Mouse (Mus musculus): ENCODE data around the gene Cul4b.
"Not testable (repeated sequence)": the region's sequence is repeated elsewhere in the genome, so short reads cannot be mapped to it uniquely, and the experiment has no call there.

The Cul4b gene

GRCm38 (mm10) chrX:38576078-38576477, at the start of gene Cul4b:
TSS of gene Cul4b (minus strand) at chrX:38576196.
- no peak for DNase-seq (ENCODE audit: low read depth in 2 of 2, low spot score in 2 of 2)

- peak; percentile 1 to 7 for DNase-seq (ENCODE audit: low read depth in 2 of 2, low spot score in 2 of 2)
Observed at GRCm38 (mm10) chrX:38600995-38601369, 25.0 kb upstream of the Cul4b start.

DNA sequence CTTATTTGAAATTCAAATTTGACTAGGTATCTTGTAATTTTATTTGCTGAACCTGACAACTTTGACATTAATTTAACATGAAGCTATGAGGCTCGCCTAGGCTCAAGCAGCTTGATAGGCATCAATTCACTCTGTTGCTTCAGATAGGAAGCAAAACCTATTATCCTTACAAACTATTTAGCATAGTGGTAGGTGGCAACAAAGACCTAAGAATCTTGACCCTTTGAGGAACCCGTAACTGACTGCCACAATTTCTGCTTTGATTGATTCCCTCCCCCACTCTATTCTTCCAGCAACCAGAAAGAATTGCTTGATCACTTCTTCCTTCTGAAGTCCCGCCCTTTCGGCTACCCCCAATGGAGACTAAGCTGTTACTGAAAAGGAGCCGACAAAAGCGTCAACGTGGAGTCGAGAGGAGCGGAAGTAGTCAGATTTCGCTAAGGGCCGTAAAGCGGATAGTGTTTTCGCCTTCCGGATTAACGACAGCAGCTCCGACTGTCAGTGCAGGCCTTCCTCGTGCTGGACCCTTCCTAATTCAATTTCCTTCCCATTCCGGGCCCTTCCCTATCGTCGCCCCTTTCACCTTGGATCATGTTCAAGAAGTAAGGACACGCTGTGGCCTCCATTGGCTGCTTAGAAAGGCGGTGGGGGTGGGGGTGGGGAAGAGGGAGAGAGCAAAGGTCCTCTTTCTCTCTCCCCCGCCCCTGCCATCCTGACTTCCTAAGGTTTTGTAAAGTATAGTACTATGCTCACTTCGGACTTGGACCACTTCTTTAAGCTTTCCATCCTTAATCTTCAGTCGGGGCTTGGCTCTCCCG, 24.4 kb upstream of the Cul4b start, which contains the start of gene Mcts1:
Gene Mcts1 (plus strand): TSS at position 402 of the 818 bp plus-strand sequence.
- DNase-seq (ENCODE audit: low read depth in 2 of 2, low spot score in 2 of 2): peak; percentile 62 to 66

DNA sequence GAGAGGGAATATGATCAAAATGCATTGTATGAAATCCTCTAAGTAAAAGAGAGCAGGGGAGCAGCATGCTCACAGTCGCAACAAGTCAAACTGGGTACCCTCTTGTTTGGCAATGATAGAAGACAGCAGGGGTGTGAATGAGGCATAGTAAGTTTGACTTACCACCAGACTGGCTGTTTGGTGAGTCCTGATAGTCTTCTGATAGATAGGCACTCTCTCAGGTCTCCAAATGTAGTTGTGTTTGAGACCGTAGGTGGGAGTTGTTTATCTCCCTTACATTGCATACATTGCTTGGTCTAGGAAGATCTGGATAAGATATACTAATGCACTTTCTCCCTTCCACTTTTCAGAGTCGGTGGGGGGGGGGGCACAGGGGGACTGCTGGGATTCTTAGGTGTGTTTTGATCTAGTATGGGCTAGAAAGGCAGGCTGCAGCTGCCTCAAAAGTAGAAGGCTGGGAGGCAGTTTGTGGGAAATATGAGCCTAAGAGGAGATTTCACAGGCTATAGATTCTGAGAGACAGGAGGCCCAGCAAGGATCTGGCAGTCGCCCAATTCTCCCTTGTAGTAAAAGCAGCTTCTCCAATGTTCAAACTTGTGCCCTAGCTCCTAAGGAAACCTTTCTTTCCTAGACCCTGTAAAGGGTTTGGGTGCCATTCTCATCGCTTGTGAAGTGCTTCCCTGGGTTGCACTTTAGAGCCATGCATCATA, 17.3 kb upstream of the Cul4b start:
- DNase-seq (ENCODE audit: low read depth in 2 of 2, low spot score in 2 of 2): no peak

- DNase-seq (ENCODE audit: low read depth in 2 of 2, low spot score in 2 of 2): no peak
Observed at GRCm38 (mm10) chrX:38591749-38592148, 15.8 kb upstream of the Cul4b start.

- DNase-seq (ENCODE audit: low read depth in 2 of 2, low spot score in 2 of 2): no peak
Observed at GRCm38 (mm10) chrX:38589827-38590226, 13.8 kb upstream of the Cul4b start.

GRCm38 (mm10) chrX:38583261-38583660, 7.3 kb upstream of the Cul4b start:
- DNase-seq (ENCODE audit: low read depth in 2 of 2, low spot score in 2 of 2): no peak

GRCm38 (mm10) chrX:38581140-38581539, 5.1 kb upstream of the Cul4b start:
- DNase-seq (ENCODE audit: low read depth in 2 of 2, low spot score in 2 of 2): no peak

GRCm38 (mm10) chrX:38566521-38567205, 9.3 kb downstream of the Cul4b start:
- DNase-seq (ENCODE audit: low read depth in 2 of 2, low spot score in 2 of 2): no peak

- DNase-seq (ENCODE audit: low read depth in 2 of 2, low spot score in 2 of 2): no peak
Observed at GRCm38 (mm10) chrX:38565176-38565542, 10.8 kb downstream of the Cul4b start.

DNA sequence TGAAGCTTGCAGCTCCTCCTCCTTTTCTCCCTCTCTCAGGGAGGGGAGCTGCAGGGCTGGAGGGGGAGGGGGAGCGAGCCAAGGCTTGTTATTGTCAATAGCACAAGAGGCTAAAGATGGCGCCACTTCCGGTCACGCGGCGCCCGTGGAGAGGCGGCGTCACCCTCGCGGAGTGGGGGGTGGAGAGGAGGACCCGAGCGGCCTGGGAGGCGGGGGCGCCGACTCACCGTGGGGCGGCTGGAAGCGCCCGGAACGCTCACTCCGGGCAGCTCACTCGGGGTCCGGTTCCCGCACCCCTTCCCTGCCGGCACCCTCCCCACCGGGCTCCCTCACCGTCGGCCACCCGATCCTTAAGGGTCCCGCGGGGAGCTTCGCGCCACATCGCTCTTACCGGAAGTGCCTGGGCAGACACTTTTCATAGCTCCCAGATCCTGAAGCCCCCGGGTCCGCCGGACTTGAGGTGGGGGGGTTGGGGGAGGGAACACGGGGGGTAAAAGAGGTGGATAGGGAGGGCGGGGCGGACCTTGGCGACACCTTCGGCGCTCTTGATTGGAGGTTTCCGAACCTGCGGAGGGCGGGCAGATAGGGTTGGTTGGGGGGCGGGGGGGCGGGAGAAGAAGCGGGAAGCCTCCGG, 11.3 kb downstream of the Cul4b start:
- peak; percentile 85 to 89 for DNase-seq (ENCODE audit: low read depth in 2 of 2, low spot score in 2 of 2)

- DNase-seq (ENCODE audit: low read depth in 2 of 2, low spot score in 2 of 2): peak; percentile 16 to 18
Observed at GRCm38 (mm10) chrX:38563941-38564541, 12.0 kb downstream of the Cul4b start.

- no peak for DNase-seq (ENCODE audit: low read depth in 2 of 2, low spot score in 2 of 2)
Observed at GRCm38 (mm10) chrX:38553255-38553654, 22.7 kb downstream of the Cul4b start.

DNA sequence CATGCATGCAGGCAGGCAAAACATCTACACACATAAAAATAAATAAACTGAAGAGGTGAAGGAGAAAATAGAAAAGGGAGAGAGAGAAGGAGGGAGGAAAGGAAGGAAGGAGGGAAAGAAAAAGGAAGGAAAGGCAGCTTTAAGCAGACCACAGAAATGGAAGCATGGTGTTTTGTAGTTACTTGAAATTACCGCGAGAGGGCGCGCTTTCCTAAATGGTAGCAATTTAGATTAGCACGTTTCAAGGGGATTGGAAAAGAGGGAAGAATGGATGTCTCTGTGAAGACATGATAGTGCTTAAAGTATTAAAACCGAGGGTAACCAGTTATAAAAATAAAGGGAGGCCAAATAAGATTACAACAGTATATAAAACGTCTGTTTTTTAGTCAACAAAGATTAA, 61.4 kb downstream of the Cul4b start:
- DNase-seq (ENCODE audit: low read depth in 2 of 2, low spot score in 2 of 2): peak in 1 of 2 experiments; percentile 14

DNA sequence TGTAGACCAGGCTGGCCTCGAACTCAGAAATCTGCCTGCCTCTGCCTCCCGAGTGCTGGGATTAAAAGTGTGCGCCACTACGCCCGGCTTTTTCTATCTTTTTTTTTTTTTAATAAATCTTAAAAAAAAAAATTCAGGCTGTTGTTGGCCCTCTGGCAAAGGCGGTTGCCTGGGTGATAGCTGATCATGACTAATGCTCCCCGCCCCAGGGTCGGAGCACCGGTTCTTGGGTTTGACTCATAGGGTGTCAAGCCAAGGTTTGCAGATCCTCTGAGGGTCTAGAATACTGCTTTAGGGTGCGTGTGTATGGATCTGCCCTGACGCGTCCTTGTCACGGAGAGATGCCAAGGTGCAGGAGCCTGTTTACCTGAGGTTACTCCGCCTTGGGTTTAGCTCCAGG, 71.2 kb downstream of the Cul4b start:
- DNase-seq (ENCODE audit: low read depth in 2 of 2, low spot score in 2 of 2): no peak

GRCm38 (mm10) chrX:38502182-38502581, 73.8 kb downstream of the Cul4b start:
- not testable (repeated sequence) for DNase-seq (ENCODE audit: low read depth in 2 of 2, low spot score in 2 of 2)

DNA sequence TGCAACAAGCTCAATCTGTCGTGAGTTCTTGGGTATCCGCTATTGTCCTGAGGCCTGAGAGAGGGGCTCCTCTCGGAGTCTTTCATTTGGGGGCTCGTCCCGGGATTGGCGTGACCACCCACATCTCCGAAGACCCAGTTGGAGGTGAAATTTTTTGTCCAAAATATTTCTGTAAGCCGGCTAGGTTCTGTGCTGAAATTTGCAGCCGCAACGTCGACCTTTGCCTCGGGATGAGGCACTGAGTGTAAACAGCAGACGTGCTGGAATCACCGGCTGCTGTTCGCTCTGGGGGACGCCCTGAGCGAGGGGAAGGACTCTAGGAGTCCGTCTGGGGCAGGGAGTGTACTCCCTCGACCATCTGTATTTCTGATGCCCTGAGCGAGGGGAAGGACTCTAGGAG, 90.5 kb downstream of the Cul4b start:
- not testable (repeated sequence) for DNase-seq (ENCODE audit: low read depth in 2 of 2, low spot score in 2 of 2)
